Mouse (Mus musculus) layer of hippocampus, postnatal 14 days (tissue): ENCODE data around the gene Ino80b. TPM values are rescaled to one million over a fixed set of nuclear protein-coding genes. Genes with fewer than 3 reads are reported as not detected.

Experiments
- DNase-seq, 2 experiments: peaks; one replicate each; pipeline ENCODE4 v3.0.0; 2021 to 2022; ENCODE audit warnings: low spot score in 2 of 2, mixed read lengths in 1 of 2
- microRNA-seq, 2 experiments: library from miRNA; unstranded; fragments of <30 nt; microRNA quantifications; one replicate each; pipeline ENCODE4 v1.2.0; 2021
- total RNA-seq, 2 experiments: library from RNA; stranded (reverse); gene quantifications; 2 replicates each; pipeline ENCODE4 v1.2.3; 2021

Gene Ino80b
- total RNA-seq, 2 experiments from 2014 or later = 24.1 TPM

GRCm38 (mm10) chr6:83092416-83093127, 32.7 kb downstream of the Ino80b start:
- no peak for DNase-seq

GRCm38 (mm10) chr6:83087926-83088260, 37.3 kb downstream of the Ino80b start:
- DNase-seq = no peak

DNA sequence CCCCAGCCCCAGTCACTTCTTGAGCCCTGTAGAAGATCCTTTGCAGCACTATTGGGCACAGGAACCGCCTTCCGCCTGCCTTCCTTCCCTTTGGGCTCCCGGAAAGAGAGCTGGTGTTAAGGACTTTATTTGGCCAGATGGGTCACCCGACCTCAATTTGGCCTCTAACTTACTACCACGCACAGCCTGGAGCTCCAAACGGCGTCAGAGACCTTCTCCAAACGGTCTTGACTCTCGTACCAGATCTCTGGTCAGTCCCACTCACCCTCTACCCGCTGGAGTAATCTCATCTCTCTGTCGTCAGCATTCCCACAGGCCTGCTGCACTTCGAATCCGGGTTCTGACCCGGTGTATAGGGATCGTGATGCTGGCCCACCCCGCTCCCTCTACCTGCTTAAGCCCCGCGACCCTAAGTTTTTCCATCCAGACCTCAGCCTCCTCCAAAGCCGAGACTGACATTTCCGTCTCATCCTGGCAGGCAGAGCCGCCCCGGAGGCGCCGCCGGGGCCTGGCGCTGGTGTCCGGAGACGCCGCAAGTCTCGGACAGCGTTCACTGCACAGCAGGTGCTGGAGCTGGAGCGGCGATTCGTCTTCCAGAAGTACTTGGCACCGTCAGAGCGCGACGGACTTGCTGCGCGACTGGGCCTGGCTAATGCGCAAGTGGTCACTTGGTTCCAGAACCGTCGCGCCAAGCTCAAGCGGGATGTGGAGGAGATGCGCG, 37.9 kb downstream of the Ino80b start:
- no peak for DNase-seq

GRCm38 (mm10) chr6:83086121-83087035, 38.9 kb downstream of the Ino80b start, which contains the start of gene Lbx2:
Gene Lbx2 (plus strand): TSS chr6:83086367.
- DNase-seq = no peak

GRCm38 (mm10) chr6:83084477-83084876, 40.8 kb downstream of the Ino80b start:
- no peak for DNase-seq

DNA sequence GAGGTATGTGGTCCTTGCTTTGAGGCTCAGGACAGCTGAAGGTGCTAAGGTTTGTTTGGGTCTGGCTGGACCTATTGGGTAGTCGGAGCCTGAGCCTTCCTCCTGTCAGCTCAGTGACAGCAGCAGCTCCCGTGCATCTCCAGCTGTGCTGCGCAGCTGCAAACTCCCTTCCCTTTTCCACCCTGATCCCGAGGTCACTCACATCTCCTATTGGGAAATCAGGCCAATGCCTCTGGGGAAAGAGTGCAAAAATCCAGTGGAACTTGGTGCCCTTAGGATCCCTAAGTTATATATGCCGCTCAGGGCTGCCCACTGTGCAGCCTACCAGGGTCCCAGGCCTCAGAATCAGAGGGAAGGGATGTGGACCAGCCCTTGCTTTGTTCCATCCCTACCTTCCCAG, 41.7 kb downstream of the Ino80b start:
- no peak for DNase-seq

DNA sequence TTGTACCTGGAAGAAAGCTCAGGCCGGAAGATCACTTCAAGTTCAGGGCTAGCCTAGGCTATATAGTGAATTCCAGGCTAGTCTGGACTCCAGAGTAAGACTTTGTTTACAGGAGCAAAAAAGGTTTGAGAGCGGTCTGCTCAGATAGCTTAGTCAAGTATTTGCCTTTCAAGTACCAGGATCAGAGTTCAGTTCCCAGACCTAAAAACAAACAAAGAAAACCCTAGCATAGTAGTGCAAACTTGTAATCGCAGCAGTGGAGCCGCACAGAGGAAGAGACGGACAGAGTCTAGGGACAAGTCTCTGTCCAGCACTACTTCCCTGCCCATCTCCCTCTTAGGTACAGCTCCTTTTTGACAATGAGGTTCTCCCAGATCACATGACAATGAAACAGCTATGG, 45.0 kb downstream of the Ino80b start:
- DNase-seq = no peak

- peak; percentile 99 to 100 for DNase-seq
Measured at GRCm38 (mm10) chr6:83078324-83078858, 46.8 kb downstream of the Ino80b start.

DNA sequence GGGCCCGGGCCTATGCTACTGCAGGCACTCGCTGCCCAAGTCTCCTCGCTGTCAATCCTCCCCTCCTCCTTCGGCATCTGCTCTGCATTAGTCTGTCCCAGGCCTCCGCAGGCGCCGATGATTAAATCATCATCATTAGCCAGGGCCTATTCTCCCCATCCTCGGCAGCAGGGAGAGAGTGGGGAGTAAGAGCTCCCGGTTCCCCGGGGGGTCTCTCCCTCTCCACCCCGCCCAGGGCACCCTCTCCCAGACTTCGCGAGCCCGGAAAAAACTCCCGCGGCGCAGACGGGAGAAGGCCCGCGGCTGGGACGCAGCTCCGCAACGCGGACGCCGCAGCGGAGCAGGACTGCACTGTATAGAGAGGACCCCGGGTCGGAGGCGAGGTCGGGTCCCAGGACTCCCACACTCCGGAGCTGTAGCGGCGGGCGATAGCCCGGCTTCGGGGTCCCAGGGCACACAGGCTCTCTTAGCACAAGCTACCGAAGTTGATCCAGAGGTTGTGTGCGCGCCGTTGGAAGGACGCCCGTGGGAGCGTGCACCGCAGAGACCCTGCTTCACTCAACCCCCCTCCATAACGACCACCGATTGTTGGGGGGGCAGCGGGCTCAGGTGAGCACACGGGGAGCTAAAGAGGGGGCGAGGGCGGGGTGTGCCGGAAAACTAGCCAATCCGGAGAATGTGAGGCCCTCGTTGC, 47.5 kb downstream of the Ino80b start, which contains the start of gene Pcgf1:
TSS of gene Pcgf1 (plus strand) at position 240 of the 694 bp plus-strand sequence.
- DNase-seq = peak in 1 of 2 experiments; percentile 37

DNA sequence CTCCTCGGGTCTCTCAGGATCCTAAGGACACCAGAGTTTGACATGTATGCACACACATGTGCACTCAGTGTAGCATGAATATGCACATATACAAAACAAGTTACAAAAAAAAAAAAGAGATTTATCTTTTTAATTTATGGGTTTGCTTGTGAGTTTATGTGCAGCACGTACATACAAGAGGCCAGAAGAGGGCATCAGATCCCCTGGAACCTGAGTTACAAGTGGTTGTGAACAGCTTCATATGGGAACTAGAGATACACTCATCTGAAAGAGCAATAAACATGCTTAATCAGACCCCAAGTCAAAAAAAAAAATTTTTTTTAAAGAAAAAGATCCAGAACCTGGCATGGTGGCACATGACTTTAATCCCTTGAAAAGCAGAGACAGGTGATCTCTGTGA, 50.3 kb downstream of the Ino80b start:
- no peak for DNase-seq

Small RNA genes within 50 kb of the gene (microRNA-seq; reads per million reads assigned to microRNA genes)
- gene Mir3470a = 0 reads per million in 2 experiments

Other genes with a start within 250 kb of the Ino80b start
- 10 to 100 TPM; 43.4 to 44.2 TPM for gene Sema4f, start 185.7 kb downstream of the Ino80b start, total RNA-seq
- under 1 TPM in 1 of 2 experiments, not detected in 1; 0.44 TPM for gene M1ap, start 178.5 kb downstream of the Ino80b start, total RNA-seq
- 1 to 10 TPM; 3.1 to 3.3 TPM for gene Dok1, start 92.0 kb downstream of the Ino80b start, total RNA-seq
- 1 to 10 TPM; 2.3 to 3.8 TPM for gene Loxl3, start 91.3 kb downstream of the Ino80b start, total RNA-seq
- 100 to 1,000 TPM; 108 to 116 TPM for gene Aup1, start 70.9 kb downstream of the Ino80b start, total RNA-seq
- 10 to 100 TPM; 55.7 to 60.1 TPM for gene Htra2, start 70.2 kb downstream of the Ino80b start, total RNA-seq
- gene Dqx1, start 67.6 kb downstream of the Ino80b start, total RNA-seq = under 1 TPM; 0.48 to 0.74 TPM
- not detected for gene Tlx2, start 55.1 kb downstream of the Ino80b start, total RNA-seq
- gene Pcgf1, start 47.6 kb downstream of the Ino80b start, total RNA-seq = 10 to 100 TPM; 23.3 to 27.0 TPM
- not detected for gene Lbx2, start 39.1 kb downstream of the Ino80b start, total RNA-seq
- gene Ccdc142, start 23.8 kb downstream of the Ino80b start, total RNA-seq = 10 to 100 TPM in 1 of 2 experiments, 1 to 10 TPM in 1; 6.8 to 11.7 TPM
- 1 to 10 TPM; 5.2 to 6.4 TPM for gene Gm42688, start 23.8 kb downstream of the Ino80b start, total RNA-seq
- 10 to 100 TPM; 62.5 to 62.7 TPM for gene Mrpl53, start 16.4 kb downstream of the Ino80b start, total RNA-seq
- gene Mogs, start 9.9 kb downstream of the Ino80b start, total RNA-seq = 10 to 100 TPM; 22.0 to 27.2 TPM
- gene Wbp1, start 3.9 kb downstream of the Ino80b start, total RNA-seq = 10 to 100 TPM; 66.7 to 72.6 TPM
- 10 to 100 TPM; 61.2 to 65.1 TPM for gene Rtkn, start 10.0 kb upstream of the Ino80b start, total RNA-seq
- gene Wdr54, start 31.0 kb upstream of the Ino80b start, total RNA-seq = 10 to 100 TPM; 24.4 to 26.0 TPM
- 10 to 100 TPM; 20.4 to 21.1 TPM for gene 1700003E16Rik, start 31.0 kb upstream of the Ino80b start, total RNA-seq
- gene Dctn1, start 40.5 kb upstream of the Ino80b start, total RNA-seq = 100 to 1,000 TPM; 358 to 382 TPM
- gene Slc4a5, start 94.4 kb upstream of the Ino80b start, total RNA-seq = 10 to 100 TPM in 1 of 2 experiments, under 1 TPM in 1; 0.41 to 11.9 TPM
- 10 to 100 TPM in 1 of 2 experiments, 1 to 10 TPM in 1; 8.5 to 10.5 TPM for gene Mthfd2, start 200.5 kb upstream of the Ino80b start, total RNA-seq
- 10 to 100 TPM; 22.1 to 23.1 TPM for gene Mob1a, start 200.6 kb upstream of the Ino80b start, total RNA-seq
- 10 to 100 TPM; 45.4 to 54.7 TPM for gene Bola3, start 223.7 kb upstream of the Ino80b start, total RNA-seq